Mouse (Mus musculus) megakaryocyte-erythroid progenitor cell, adult 5-6 weeks (primary cell): Measurements from ENCODE around the gene Snd1. TPM values are rescaled to one million over a fixed set of nuclear protein-coding genes. Genes with fewer than 3 reads are reported as not detected.

ENCODE experiments used
- ATAC-seq: replicated peaks from 2 replicates; pipeline ENCODE4 v1.8.0; 2016; ENCODE audit warnings: mild to moderate bottlenecking, inconsistent platforms; ENCODE audit not compliant: severe bottlenecking, poor library complexity, low FRiP score, low TSS enrichment
- total RNA-seq, 2 experiments: library from RNA; stranded (forward) in 1 of 2; stranded (reverse) in 1 of 2; fragments of 200-1000, 215-1000 nt in 1 of 2; fragments of >200 nt in 1 of 2; fragmentation: Nextera tagmentation in 1 of 2; gene quantifications; 2 replicates each; pipeline ENCODE4 v1.2.3; 2014 to 2017

The Snd1 gene
- 65.7 and 94.3 TPM in 2 replicates for total RNA-seq (2014; fragmentation: Nextera tagmentation)
- total RNA-seq (2017), result 80.6 and 188 TPM in 2 replicates

DNA sequence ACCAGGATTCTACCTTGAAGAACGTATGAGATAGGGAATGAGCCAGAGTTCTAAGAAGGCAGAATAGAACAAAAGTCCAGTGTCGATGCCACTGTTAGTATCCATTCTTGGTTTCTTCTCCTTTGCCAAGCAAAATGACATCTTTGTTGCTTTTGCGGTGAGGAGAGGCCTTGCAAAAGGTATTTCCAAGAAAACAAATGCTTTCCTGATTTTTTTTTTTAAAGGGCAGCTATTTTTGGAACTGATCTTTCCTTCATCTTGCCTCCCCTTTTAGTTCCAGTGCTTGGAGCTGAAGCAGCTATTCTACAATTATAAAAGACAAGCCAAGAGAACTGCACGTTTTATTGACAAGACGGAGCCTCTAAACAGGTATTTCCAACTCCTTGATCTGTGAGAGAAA lies at the start of gene Snd1:
Snd1 (plus strand) TSS at position 301 of the 400 bp plus-strand sequence.
- ATAC-seq, result no peak

DNA sequence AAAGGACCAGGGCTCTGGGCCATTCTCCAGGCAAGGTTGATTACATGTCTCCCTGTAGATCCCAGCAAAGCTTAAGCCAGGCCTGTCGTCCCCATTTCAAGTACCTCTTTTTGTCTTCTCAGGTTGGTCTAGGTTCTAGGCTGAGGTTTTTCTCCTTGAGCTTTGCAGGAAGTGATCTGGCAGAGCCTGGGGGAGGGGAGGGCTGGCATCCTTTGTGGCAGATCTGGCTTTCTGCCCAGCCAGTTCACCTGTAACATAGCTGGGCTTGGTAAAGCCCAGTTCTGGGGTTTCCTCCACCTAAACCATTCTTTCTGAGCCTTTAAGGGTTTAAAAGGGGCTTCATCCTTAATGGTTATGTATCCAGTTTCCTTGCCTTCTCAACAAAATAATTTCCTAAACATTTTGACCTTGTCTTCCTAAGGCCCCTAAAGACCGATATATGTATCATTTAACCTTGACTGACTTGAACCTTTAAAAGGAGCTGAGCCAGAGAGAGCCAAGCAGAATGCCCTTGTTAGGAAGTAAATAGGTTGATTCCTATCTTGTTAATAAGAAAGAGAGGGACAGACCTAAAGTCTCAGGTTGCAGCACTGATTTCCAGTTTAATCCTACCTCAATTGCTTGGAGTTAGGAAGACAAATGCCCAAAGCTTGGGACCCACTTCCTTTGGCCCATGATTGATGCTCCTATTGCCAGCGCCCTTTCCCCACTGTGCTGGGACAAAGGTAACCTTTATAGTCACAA lies 47.7 kb upstream of the Snd1 start, which contains the start of gene Fscn3:
Fscn3 (plus strand) TSS at position 694 of the 744 bp plus-strand sequence.
- no peak for ATAC-seq

DNA sequence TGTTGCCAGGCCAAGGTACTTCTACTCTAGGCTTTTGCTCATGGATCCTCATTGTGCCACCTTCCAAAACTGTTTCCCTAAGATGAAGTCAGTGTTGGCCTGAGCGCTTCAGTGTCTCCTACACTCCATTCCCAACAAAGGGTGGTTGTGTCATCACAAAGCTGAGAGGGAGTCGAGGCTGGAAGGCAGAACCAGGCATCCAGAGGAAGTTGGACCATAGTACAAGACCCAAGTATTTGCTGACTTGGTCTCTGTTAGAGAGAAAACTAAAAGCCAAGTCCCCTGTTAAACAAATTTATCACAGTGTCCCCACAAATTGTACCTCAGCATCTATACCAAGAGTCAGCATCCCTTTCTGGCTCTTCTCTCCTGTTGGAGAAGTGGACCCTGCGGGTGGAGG lies 46.6 kb upstream of the Snd1 start, which contains the start of gene Gcc1:
Gcc1 (minus strand) TSS at position 101 of the 400 bp plus-strand sequence.
- no peak for ATAC-seq

DNA sequence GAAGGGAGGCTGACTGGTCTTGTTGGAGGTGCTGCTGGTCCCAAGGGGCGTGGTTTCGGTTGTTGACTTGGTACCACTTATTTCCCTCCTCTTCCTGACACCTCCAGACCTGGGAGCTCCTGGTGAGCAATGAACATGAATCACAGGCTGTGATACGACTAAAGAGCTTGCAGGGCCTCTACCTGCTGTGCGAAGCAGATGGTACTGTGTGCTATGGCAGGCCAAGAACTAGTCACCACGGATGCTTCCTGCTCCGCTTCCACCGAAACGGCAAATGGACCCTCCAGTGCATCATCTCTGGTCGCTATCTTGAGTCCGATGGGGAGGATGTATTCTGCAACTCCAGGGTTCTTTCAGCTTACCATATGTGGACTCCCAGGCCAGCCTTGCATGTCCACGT lies 45.1 kb upstream of the Snd1 start:
- no peak for ATAC-seq

DNA sequence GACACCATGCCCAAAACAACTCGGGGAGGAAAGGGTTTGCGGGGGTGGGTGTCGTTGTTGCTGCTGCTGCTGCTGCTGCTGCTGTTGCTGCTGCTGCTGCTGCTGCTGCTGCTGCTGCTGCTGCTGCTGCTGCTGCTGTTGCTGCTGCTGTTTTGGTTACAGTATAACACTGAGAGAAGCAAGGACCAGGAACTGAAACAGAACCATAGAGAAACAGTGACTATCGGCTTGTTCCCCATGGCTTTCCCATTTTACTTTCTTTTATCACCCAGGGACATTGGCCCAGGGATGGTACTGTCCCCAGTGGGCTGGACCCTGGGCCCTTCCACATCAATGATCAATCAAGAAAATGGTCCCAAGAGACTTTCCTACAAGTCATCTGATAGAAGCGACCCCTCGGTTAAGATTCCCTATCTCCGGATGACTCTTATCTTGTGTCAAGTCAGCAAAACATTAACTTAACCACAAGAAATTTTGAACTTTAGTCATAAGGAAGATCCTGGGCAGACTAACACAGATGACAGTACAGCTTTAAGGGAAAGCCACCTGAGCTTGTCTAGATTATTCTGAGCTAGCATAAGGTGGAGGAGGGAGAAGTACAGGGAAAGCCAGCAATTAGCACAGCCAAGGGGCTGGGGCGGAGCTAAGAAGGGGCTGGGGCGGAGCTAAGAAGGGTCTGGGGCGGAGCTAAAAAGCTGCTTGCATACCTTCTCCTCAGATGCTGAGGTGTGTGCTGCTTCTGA lies 44.0 kb upstream of the Snd1 start:
- no peak for ATAC-seq

DNA sequence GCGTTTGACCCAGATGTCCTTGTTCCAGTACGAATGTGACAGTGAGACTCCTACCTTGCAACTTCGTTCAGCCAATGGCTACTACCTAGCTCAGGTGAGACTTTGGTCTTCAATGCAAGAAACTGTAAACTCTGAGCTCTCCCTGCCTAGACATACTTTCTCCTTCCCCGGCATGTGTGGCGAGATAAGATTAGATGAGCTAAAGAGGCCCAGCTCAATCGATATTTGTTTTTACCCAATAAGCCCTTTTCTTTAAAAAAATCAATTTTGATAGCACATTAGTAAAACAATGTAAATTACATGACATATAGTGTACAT lies 43.4 kb upstream of the Snd1 start:
- no peak for ATAC-seq

DNA sequence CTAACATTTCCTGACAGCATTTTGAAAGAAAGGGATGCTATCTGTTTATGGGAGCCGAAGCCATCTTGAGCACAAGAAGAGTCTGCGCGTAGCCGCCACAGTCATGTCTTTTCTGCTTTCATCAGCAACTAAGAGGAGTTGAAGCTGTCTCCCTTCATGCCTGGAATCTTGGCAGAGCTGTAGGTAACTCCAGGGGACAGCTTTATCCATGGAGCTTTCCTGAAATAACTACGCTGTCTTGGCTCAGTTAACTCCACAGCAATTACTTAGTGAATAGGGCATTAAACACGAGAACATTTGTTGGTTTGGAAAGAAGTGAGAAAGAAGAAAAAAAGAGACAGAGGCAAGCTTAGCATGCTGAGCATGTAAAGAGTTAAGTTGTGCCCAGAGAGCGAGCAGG lies 27.0 kb upstream of the Snd1 start:
- ATAC-seq, result no peak

DNA sequence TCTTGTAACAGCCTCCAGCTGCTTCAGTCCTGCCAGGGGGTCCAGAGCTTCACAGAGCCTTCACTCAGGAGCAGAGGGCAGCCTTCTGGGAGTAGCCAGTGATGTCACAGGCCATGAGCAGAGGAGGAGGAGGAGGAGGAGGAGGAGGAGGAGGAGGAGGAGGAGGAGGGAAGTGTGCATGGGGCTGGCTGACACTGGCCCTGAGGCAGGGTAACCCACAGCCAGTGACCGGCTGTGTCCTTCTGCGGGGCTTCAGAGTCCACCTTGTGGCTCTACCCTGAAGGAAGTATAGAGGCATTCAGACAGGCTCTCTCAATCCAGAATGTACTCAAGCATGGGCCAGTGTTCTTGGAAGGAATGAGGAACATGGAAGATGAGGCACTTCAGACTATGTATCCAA lies 25.7 kb upstream of the Snd1 start, which contains the start of gene Pax4:
Pax4 (minus strand) TSS at position 101 of the 400 bp plus-strand sequence.
- no peak for ATAC-seq

DNA sequence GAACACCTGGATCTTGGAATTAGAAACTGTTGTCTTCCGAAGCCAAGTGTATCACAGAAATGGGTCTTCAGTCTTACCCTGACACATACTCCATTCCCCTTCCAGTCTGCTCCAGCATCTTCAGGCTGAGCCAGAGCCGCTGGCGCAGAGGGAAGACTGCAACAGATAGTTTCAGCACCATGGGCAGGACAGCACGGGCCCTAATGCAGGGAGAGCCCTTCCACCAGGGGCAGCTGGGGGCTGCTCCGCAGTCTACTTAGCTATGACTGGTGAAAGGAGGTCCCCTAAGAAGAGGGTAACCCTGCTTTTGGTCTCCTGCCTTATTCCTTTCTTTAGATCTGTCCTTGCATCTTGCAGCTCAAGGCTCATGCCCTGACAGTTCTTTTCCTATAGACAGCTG lies 24.5 kb upstream of the Snd1 start:
- peak; percentile 75 for ATAC-seq

DNA sequence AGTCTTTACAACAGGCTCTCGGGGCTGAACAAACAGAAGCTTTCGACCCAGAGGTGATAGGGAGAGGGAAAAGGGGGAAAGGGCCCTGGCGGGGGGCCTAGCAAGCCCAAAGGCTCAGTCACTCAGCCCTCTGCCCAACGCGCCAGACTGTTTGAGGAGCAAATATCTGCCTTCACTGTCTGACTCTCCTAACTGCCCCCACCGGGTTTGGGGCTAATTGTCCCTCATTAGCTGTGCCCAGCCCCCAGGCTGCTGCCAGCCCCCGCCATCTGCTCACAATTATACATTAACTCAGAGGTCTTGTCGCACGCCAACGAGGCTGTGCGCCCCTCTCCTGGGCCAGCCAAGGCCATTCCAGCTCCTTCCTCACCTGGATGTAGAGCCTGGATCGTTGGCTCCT lies 24.0 kb upstream of the Snd1 start:
- ATAC-seq, result no peak

DNA sequence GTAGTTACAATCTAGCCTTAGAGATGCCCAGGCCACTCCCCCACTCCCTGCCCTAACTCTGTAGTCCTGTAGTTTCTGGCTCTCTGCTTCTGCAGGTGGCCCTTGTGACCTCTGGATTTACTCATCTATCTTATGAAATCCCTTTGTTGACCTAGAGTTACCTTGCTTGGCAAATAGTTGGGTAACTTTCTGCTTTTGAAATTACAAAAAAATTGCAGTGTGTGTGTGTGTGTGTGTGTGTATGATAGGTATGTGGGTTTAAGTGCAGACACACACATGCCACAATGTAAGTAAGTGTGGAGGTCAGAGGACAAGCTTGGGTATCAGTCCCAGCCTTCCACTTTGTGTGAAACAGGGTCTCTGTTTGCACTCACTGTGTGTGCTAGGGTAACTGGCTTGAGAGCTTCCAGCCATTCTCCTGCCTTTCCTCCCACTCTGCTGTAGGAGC lies 15.7 kb upstream of the Snd1 start:
- ATAC-seq, result 0 out of 2 replicates have a peak, but pooled peaks have one; percentile 22

DNA sequence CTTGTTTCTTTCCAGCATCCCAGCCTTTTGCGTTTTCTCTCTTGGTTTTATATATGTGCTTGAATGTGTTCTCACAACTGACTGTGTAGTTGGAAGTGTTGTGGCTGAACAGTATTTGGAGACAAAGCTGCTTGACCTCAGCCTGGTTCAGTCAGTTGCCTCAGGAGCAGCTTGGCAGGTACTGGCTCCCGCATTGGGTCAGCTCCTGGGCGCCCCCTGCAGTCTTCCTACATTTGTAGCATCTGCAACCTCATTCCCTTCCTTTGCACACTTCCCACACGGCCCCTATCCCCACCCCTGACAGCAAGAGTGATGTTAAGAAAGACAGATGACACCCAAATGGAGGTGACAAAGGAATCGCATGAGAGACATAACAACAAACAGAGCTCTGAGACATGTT lies 14.4 kb upstream of the Snd1 start:
- peak; percentile 75; the same call in 1 of the 2 replicates for ATAC-seq

DNA sequence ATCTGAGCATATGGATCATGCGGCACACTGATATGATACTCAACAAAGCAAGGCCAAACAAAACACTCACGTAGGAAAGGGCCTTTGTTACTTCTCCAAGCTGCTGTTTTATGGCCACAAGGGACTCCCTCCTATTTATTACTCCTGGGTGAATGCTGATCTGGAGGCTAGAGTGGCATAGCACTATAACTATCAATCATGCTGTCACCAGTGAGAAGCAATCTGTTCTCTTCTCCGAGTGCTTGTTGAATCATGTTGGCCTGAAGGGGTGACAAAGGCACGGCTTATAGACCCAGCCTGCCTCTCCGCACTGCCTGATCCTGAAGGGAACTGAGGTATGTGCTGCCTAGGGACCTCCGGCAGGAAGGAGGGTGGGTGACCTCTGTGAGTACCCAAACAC lies 10.3 kb upstream of the Snd1 start:
- no peak for ATAC-seq

DNA sequence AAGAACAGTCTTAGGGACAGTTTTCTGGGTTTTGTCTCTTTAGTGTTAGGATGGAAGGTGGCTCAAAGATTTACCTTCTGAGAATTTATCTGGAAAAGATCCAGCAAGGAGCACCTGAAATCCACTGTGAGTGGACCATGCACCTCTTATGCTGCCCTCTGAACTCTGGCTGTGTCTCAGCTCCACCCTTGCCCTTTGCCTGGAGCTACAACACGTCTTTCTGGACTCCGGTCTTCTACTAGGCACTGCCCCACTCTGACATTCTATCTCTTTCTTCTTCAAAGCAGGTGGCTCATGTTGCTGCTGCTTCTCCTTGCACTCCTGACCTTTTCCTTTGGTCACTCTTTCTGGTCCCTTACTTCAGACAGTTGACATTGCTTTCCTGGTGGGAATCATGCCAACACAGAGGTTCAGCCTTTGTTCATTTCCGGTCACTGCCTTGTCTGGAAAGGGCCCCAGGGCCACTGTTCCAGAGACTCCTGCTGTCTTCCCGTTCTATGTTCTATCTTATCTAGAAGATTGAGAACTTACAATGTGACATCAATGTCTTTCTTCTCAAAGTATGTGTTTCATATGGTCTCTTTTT lies 4.8 kb upstream of the Snd1 start:
- no peak for ATAC-seq

DNA sequence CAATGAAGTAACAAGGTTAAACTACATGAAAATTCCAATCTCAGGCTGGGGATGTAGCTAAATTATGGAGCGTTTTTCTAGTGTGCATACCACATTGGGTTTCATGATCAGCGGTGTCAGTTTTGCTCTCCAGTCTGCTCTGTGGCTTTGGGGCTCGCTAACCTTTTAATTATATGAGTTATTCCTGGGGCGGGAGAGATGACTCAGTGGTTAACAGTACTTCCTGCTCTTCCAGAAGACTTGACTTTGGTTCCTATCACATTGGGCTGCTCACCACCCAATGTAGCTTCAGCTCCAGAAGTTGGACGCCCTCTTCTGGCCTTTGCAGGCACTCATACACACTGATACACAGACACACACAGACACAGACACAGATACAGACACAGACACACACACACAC lies 4.3 kb upstream of the Snd1 start:
- no peak for ATAC-seq

DNA sequence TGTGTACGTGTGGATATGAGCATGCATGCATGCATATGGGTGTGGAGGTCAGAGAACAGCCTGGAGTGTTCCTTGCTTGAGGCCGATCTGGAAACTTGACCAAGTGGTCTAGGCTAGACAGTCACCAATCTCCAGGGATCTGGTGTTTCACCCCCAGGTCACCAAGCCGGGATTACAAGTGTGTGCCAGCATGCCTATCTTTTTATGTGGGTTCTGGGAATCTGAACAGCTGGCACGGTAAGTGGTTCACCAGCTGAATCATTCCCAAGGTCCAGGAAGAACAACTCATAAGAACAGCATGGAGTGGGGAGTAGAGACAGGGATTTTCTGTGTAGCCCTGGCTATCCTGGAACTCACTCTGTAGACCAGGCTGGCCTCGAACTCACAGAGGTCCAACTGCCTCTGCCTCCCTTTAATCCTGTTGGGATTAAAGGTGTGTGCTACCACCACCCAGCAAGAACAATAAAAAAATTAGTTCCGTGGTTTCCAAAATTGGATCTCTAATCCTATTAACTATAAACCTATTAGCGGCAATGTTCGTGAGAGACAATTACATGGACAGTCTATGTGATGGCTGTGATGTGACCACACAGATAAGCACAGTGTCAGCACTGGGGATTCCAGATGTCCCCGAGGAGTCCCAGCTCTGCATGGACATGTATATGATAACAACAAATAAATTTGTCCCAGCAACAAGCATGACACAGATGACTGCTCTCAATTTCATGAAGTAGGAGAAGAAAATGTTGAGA lies 3.5 kb upstream of the Snd1 start:
- no peak for ATAC-seq

DNA sequence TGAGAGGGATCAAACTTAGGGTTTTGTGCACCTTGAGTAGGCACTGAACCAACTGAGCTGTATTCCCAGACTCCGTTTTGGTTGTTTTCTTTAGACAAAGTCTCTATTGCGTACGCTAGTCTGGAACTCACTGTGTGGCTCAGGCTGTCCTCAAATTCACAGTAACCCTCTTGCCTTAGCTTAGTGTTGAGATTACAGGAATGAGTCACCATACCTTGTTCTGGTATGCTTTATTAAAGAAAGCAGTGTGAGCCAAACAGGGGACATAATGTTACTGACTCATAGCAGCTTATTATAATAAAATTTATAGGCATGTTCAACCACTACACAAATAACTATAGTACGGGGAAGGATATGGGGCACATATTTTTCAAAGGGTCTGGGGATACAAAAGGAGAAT lies 728 bp upstream of the Snd1 start:
- no peak for ATAC-seq

DNA sequence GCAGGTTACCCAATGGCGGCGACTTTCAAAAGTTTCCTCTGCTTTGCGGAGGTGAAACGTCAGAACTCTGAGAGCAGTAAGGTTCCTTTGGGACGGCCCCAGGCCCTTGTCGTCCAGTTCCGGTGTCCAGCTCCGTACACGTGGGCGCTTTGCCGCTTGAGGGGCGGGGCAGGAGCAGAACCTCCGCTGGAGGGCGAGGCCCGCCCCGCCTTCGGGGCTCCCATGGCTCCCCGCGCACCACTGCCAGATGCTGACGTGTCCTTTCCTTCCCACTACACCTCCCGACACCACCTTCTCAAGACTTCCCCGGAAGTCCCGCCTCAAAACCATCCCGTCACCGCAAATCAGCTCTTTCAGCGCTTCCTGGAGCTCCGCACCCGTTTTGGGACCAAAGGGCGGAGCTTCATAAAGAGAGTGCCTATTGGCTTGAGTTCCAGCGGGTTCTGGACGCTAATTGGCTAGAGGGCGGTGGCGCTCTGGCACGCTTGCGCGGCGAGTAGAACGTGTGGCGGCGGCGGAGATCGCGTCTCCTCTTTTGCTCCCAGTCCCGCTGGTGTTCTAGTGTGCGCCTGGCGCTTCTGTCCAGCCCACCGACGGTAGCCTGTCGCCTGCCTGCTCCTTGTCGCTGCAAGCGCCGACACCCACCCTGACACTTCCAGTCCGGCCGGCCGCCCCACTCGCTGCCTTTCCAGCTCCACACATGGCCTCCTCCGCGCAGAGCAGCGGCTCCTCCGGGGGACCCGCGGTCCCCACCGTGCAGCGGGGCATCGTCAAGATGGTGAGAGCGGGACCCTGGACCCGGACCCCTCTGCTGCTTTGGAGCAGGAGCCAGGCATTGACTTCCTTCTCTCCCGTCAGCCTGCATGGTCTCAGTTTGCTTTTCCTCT lies 5.2 kb downstream of the Snd1 start:
- peak; percentile 97 for ATAC-seq
